Mouse (Mus musculus) stomach, postnatal 0 days (tissue): ENCODE data around the gene 1700001F09Rik. TPM values are rescaled to one million over a fixed set of nuclear protein-coding genes. Genes with fewer than 3 reads are reported as not detected.
A peak's percentile ranks its signal among the peaks of the same experiment; 100 is the strongest.
"Not testable (repeated sequence)": the region's sequence is repeated elsewhere in the genome, so short reads cannot be mapped to it uniquely, and the experiment has no call there.

ENCODE experiments used
- ATAC-seq: fragments of 200-750 bp; cut with Nextera tagmentation; 2 replicates; pipeline ENCODE4 v1.8.0; 2017; ENCODE audit not compliant: low FRiP score, low TSS enrichment
- DNase-seq: peaks from one replicate; pipeline ENCODE4 v3.0.0-alpha.2; 2016; ENCODE audit warnings: low spot score
- H3K27ac ChIP-seq: fragments of 300-500 bp; sonication (generic); replicated peaks from 2 replicates; pipeline ENCODE4 v1.5.1; 2014; ENCODE audit warnings: mild to moderate bottlenecking, control low read depth
- H3K27me3 ChIP-seq: fragments of 300-500 bp; sonication (generic); 2 replicates; pipeline ENCODE4 v1.6.1; 2014; ENCODE audit warnings: low read length; ENCODE audit not compliant: control insufficient read depth, insufficient read depth
- H3K36me3 ChIP-seq: fragments of 300-500 bp; sonication (generic); 2 replicates; pipeline ENCODE4 v1.6.1; 2014; ENCODE audit warnings: low read length, mixed read lengths; ENCODE audit not compliant: control insufficient read depth, insufficient read depth
- H3K4me1 ChIP-seq: fragments of 300-500 bp; sonication (generic); replicated peaks from 2 replicates; pipeline ENCODE4 v1.6.1; 2014; ENCODE audit warnings: antibody characterized with exemption; ENCODE audit not compliant: control insufficient read depth, insufficient read depth
- H3K4me2 ChIP-seq: fragments of 300-500 bp; sonication (generic); replicated peaks from 2 replicates; pipeline ENCODE4 v1.6.1; 2014; ENCODE audit warnings: low read depth, mild to moderate bottlenecking, control low read depth, moderate library complexity
- H3K4me3 ChIP-seq: fragments of 300-500 bp; sonication (generic); 2 replicates; pipeline ENCODE4 v1.5.1; 2014; ENCODE audit warnings: low read depth, low read length, control low read depth
- H3K9ac ChIP-seq: fragments of 300-500 bp; sonication (generic); 2 replicates; pipeline ENCODE4 v1.6.1; 2014; ENCODE audit warnings: mild to moderate bottlenecking, low read length, control low read depth, mixed read lengths
- H3K9me3 ChIP-seq: fragments of 300-500 bp; sonication (generic); 2 replicates; pipeline ENCODE4 v1.6.1; 2016; ENCODE audit warnings: low read length; ENCODE audit not compliant: control insufficient read depth
- WGBS: fragments of 180-500 bp; shearing (Covaris S2); extraction: QIAGEN DNeasy Blood & Tissue Kit; methylation state at CpG from one replicate; pipeline ENCODE4 v1.1.7; 2014; 5-methylcytosine and 5-hydroxymethylcytosine counted together
- polyA plus RNA-seq: library from polyadenylated mRNA; unstranded; fragments of >200 nt; fragmentation: Nextera tagmentation; extraction: Ambion mirVana; gene quantifications from 2 replicates; pipeline ENCODE4 v1.2.1, GENCODE M21; 2015

The 1700001F09Rik gene
- polyA plus RNA-seq: not detected in 2 replicates

- not testable (repeated sequence) for DNase-seq, H3K27me3 ChIP-seq, ATAC-seq
Measured at GRCm38 (mm10) chr14:43347711-43348110, at the start of gene 1700001F09Rik. Gene 1700001F09Rik (minus strand): TSS chr14:43347811.

GRCm38 (mm10) chr14:43361713-43362112 is 14.1 kb upstream of the 1700001F09Rik start:
- not testable (repeated sequence) for H3K36me3 ChIP-seq, H3K27ac ChIP-seq, H3K4me3 ChIP-seq, H3K4me2 ChIP-seq, H3K9ac ChIP-seq, H3K27me3 ChIP-seq, ATAC-seq, H3K4me1 ChIP-seq, H3K9me3 ChIP-seq, DNase-seq
- 83% methylated on average over 11 of the region's 11 CpGs for WGBS

More at GRCm38 (mm10) chr14:43347711-43348110, at the start of gene 1700001F09Rik:
- not testable (repeated sequence) for H3K9me3 ChIP-seq, H3K27ac ChIP-seq, H3K4me2 ChIP-seq, H3K9ac ChIP-seq, H3K4me1 ChIP-seq, H3K36me3 ChIP-seq, H3K4me3 ChIP-seq

- H3K4me2 ChIP-seq, H3K4me1 ChIP-seq, H3K27me3 ChIP-seq, H3K27ac ChIP-seq, H3K9me3 ChIP-seq, DNase-seq, H3K4me3 ChIP-seq, H3K36me3 ChIP-seq, H3K9ac ChIP-seq, ATAC-seq: not testable (repeated sequence)
- 72% methylated on average over 1 of the region's 1 CpGs for WGBS
Measured at GRCm38 (mm10) chr14:43359246-43359645, 11.6 kb upstream of the 1700001F09Rik start.

GRCm38 (mm10) chr14:43357496-43357895 is 9.9 kb upstream of the 1700001F09Rik start:
- not testable (repeated sequence) for H3K4me3 ChIP-seq

GRCm38 (mm10) chr14:43352944-43353343 is 5.3 kb upstream of the 1700001F09Rik start:
- not testable (repeated sequence) for H3K9me3 ChIP-seq, H3K36me3 ChIP-seq, H3K4me1 ChIP-seq, ATAC-seq, H3K27me3 ChIP-seq, H3K9ac ChIP-seq, H3K4me3 ChIP-seq, H3K4me2 ChIP-seq, DNase-seq, H3K27ac ChIP-seq
- WGBS: 85% methylated on average over 2 of the region's 2 CpGs

More at GRCm38 (mm10) chr14:43357496-43357895, 9.9 kb upstream of the 1700001F09Rik start:
- H3K4me2 ChIP-seq, ATAC-seq, H3K36me3 ChIP-seq, DNase-seq, H3K9me3 ChIP-seq, H3K27me3 ChIP-seq, H3K27ac ChIP-seq, H3K4me1 ChIP-seq, H3K9ac ChIP-seq: not testable (repeated sequence)

- H3K4me1 ChIP-seq, H3K4me2 ChIP-seq, H3K27ac ChIP-seq, H3K9ac ChIP-seq, H3K27me3 ChIP-seq, DNase-seq, H3K36me3 ChIP-seq, ATAC-seq, H3K9me3 ChIP-seq, H3K4me3 ChIP-seq: not testable (repeated sequence)
- WGBS: 53% methylated on average over 1 of the region's 1 CpGs
Measured at GRCm38 (mm10) chr14:43337646-43338045, 10.0 kb downstream of the 1700001F09Rik start.

- not testable (repeated sequence) for H3K9ac ChIP-seq, H3K4me2 ChIP-seq, H3K36me3 ChIP-seq, H3K27me3 ChIP-seq, H3K9me3 ChIP-seq, ATAC-seq, H3K4me1 ChIP-seq, H3K27ac ChIP-seq, H3K4me3 ChIP-seq
- WGBS: 90% methylated on average over 9 of the region's 11 CpGs
- peak; percentile 4 for DNase-seq
Measured at GRCm38 (mm10) chr14:43331362-43331880, 16.2 kb downstream of the 1700001F09Rik start.

GRCm38 (mm10) chr14:43328603-43329002 is 19.0 kb downstream of the 1700001F09Rik start:
- H3K27ac ChIP-seq, H3K36me3 ChIP-seq, H3K4me2 ChIP-seq, DNase-seq, H3K9ac ChIP-seq, H3K9me3 ChIP-seq, ATAC-seq, H3K4me1 ChIP-seq, H3K27me3 ChIP-seq, H3K4me3 ChIP-seq: not testable (repeated sequence)
- 64% methylated on average over 2 of the region's 2 CpGs for WGBS

GRCm38 (mm10) chr14:43319516-43319915 is 28.1 kb downstream of the 1700001F09Rik start:
- H3K4me3 ChIP-seq, H3K27ac ChIP-seq, H3K9me3 ChIP-seq, H3K9ac ChIP-seq, H3K4me2 ChIP-seq, H3K36me3 ChIP-seq, H3K4me1 ChIP-seq, H3K27me3 ChIP-seq, DNase-seq, ATAC-seq: not testable (repeated sequence)
